Mouse (Mus musculus): ENCODE measurements at regions not wholly inside any gene's neighbourhood (a gene's known extent, or its start where the extent isn't known, plus 50 kb on each side); places are given as distances from the start of the nearest gene placed in this dataset.

GRCm38 (mm10) chr12:48705963-48706362, 676.5 kb upstream of the Foxg1 start:
- DNase-seq (ENCODE audit: low read depth, low spot score) = no peak

- no peak for DNase-seq (ENCODE audit: low read depth, low spot score)
These were observed 668.8 kb upstream of the Foxg1 start for GRCm38 (mm10) chr12:48713646-48714045.

GRCm38 (mm10) chr12:48729851-48730250, 652.6 kb upstream of the Foxg1 start:
- DNase-seq (ENCODE audit: low read depth, low spot score) = no peak

- no peak for DNase-seq (ENCODE audit: low read depth, low spot score)
These were observed 623.6 kb upstream of the Foxg1 start for GRCm38 (mm10) chr12:48758805-48759396.
